Mouse (Mus musculus): ENCODE data around the gene Qk.
A peak's percentile ranks its signal among the peaks of the same experiment; 100 is the strongest.

The Qk gene

DNA sequence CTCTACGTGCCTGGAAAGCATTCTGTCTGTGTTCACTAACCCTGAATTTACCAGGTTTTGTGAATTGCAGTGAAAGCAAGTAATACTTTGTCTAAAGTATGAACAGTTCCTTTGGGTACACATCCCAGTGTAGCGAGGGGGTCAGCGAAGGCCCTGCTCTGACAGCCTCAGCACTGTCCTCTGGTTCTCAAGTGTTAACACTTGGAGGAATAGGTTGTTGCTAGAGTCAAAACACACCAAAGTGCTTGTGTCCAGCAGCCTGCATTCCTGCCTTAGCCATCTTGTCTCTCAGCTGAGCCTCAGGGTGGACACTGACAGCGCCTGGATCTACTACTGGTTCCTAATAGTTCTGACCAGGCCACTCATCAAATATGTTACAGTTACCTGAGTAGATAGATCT is 6.3 kb upstream of the Qk start:
- no peak for DNase-seq

DNA sequence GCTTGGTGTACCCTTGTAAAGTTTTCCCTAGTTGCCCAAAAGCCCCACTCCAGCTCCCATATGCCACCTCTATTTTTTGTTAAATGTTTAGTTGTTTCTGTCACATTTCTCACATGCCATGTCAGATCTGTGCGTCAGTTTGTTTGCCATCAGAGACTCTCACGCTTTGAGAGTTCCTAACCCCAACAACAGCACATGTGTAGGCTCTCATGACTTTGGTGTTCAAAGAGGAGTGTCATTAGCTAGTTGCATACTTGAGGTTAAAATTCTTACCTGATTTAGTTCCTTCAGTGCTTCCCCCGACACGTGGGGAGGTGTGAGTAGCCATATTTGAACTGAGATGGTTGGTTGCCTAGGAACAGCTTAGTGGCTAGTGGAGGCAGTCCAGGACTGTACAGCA is 2.1 kb upstream of the Qk start:
- DNase-seq, result no peak

DNA sequence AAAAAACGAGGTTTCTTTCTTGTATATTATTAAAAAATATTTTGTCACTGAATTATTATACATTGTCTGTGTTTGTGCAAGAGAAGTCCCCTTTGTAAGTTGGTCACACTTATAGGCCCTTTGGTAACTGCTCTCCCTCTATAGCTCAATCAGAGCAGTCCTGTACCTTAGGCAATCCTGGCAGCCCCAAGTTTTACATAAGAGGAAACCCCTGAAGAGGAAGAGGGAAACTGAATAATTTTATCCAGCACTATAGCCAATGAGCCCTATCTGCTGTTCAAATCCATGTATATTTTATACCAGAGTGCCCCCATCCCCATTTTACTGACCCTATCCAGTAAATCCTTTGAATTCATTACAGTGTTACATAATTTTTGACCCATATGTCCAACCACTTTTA is 1.4 kb upstream of the Qk start:
- DNase-seq, result no peak

DNA sequence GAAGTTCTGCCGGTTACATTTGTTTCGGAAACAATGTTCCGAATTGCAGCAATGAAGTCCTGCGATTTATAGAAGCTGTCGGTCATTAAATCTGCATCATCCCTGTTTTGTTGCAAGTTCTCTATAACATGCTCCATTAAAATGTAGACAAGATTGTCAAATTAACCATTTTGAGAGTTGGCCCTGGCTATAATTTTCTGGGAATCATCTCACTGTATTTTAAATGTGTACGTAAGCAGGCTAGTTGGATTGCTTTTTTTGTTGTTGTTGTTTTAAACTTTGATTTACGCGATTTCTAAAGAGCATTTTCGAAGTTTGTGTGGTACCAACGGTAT is 769 bp upstream of the Qk start:
- no peak for DNase-seq

DNA sequence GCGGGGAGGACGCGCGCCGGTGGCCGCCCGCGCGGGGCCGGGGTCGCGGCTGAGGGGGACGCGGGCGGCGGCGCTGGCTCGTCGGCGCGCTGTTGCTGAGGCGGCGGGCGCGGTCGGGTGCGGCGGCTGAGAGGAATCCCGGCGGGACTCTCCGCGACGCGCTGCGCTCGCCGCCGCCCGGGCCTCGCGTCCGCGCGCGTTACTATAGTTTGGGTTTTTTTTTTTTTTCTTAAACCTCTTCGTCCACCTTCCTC is 296 bp downstream of the Qk start:
- no peak for DNase-seq

DNA sequence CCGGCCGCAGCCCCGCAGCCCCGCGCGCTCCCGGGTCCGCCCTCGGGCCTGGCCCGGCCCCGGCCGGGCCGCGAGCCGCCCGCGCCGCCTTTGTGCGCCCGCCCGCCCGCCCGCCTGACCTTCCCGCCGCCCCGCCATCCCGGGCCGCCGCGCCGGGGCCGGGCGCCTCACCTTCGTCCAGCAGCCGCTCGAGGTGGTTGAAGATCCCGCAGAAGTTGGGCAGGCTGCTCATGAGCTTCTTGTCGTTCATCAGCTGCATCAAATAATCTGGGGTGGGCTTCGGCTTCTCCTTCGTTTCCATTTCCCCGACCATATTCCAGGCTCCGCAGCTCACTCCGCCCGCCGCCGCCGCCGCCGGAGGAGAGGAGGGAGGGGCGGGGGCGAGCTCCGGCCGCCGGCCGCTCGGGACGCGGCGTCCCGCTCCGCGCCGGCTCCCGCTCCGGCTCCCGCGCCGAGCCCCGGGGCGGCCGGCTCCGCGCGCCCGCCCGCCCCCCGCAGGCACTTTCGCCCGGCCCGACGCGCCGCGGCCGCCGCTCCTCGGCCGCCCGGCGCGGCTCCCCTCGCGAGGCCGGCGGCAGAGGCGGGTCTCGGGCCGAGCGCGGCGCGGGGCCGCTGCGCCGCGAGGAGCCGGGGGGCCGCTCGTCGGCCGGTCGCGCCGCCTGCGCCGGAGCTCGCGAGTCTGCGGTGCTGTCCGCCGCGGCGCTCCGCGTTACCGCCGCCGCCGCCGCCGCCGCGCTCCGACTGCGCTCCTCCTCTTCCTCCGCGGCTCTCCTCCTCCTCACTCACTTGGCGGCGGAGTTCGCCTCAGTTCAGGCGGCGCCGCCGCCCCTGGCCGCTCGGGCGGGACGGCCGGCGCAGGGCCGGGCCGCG is 858 bp downstream of the Qk start:
- DNase-seq, result peak; percentile 84

DNA sequence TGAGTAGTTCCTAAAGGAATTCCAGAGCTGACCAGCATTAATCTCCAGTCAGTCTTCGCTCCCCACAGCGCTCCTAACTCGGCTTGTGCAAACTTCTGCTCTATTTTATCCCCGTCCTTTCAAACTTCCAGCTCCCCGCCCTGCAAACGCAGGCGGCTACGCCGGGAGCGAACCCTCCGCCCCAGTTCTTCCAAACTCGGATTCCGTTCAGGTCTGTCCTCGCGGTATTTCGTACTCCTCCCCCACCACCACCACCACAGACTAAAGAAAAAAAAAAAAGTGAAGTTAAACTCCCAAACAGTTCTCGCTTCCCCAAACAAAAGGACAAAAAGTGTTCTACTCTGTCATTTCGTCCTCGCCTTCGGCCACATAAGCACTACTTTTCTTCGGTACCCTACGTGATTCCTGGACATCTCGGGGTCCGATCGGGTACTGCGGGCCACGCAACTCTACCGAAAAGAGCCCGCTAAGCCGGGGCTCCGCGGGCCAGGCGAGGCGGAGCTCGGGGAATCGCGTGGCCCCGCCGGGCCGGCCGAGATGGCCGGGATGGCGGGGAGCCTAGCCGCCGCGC is 1.6 kb downstream of the Qk start:
- peak; percentile 61 for DNase-seq

DNA sequence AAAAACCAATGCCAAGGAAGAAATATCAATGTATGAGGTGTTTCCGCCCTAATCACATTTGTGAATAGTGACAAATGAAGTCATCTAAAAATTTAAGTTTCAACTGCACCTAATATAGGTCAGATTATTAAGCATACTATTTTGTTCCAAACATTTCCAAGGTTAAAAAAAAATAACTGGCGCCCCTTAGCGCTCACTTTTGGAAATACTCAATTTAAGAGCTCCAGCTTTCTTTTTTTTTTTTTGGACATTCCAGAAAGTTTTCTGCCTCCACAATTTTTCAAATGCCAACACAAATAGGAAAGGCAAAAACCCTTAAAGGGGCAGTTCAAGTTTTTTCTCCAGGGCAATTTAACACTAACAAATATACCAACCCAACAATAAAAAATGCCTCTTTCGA is 2.5 kb downstream of the Qk start:
- DNase-seq, result no peak

DNA sequence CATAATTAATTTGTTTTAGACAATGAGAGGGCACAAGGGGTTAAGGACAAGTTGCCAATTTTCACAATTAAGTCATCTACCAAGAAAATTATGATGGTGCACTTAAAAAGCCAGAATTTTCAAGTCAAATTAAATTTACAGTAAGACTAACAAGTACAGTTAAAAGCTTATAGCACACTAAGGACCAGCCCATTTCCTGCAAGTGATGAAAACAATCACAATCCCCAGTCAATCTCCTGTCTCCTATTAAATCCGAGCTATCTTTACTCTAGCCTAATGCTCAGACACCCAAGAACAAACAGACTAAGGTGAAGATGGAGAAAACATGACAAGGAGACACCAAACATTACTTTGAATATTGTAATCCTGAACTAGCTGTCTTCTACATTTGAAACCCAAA is 3.2 kb downstream of the Qk start:
- DNase-seq, result no peak

DNA sequence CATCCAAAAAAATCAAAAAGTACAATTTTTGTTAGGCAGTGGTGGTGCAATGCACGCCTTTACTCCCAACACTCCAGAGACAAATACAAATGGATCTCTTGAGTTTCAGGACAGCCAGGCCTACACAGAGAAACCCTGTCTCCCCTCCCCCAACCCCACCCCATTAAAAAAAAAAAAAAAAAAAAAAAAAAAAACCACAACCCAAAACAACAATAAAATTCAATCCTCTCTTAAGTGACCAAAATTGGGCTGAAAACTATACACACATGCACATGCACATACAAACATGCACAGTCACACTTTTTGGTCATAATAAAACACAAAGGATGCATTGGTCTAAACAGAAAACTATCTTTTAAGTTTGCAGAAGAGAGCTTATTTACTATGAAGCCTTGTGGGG is 9.6 kb downstream of the Qk start:
- DNase-seq, result no peak

DNA sequence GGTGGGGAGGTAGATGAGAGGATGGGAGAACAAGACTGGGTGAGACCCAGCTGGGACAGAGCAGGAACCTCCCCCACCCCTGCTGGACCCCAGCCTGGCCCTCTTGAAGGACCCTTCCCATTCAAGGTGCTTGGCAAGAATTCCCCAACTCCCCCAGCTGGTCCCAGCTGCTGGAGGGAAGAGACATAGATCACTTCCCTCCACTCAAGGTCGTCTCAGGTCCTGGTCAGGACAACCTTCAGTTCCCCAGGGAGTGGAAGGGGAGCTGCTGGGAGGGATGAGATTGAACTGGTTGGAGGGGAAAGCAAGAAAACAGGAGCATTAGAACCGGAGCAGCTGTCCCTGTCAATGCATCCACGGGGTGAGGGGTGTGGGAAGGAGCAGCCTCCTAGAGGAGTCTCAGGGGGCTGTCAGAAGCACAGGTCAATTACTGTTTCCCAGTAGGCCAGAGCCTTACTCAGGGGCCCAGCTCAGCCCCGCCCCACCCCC is 10.5 kb downstream of the Qk start:
- DNase-seq, result no peak

DNA sequence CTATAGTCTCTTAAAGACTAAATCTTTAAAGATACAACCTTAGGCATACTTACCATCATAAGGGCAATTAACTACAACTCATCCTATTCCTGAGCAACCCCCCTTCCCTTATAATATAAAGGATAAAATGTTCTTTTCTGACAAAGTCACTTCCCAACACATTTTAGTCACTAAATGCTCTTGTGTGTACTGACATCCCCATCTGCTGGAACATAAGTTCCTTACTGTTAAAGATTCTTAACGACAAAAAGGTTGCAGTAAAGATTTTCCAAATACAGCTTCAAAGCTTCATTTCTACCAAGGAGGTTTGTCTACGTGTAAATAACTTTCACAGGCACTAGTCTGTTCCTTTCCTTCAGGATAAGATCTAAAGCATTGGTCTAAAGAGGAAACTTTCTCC is 13.2 kb downstream of the Qk start:
- no peak for DNase-seq

DNA sequence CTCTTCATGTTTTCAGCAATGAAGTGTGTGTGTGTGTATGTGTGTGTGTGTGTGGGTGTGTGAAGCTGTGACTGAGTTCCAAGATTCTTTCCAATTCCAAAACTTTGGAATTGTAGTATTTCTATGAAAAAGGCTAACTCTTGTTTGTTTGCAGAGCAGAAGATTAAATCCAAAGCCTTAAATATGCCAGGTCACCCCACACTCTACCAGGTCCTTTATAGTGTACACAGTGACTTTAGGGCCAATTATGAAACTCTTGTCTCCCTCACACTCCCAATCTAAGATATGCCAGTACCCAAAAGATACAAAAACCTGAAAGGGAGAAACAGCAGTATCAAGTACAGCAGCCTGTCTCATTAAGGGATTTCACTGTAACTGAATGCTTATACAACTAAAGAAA is 15.7 kb downstream of the Qk start:
- no peak for DNase-seq

DNA sequence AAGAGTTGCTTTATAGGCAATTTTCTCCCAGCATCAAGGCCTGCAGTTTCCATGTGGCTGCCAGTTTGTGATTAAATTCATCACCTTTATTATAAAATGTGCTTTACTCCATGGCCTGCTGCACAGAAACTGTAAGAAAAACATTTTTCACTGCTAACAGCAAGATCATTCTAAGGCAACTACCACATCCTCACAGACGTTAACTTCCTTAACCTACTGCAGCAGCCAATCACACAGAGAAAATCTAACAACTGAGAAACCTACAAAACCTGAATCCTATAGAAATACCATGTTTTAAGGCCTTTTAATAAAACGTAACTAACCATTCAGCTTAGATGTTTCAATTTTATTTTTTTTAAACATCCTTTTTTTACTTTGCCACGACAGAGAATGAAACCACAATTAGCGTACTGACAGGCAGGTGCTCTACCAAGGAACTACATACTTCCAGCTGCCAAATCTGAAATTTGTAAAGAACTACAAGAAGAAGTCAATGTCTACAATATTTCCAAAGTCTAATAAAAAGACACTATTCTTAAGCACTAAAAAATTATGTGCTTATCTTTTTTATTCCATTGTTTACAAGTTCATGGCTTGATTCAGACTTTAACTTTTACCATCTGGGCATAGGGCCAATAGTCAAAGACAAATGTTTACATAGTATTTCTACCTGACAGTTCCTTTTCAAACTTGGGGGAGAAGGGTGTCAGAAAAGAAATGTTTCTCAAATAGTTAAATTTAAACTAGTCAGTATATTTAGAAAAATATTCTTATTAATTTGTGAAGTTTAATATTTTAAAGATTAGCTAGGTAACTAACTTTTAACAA is 18.5 kb downstream of the Qk start:
- no peak for DNase-seq

DNA sequence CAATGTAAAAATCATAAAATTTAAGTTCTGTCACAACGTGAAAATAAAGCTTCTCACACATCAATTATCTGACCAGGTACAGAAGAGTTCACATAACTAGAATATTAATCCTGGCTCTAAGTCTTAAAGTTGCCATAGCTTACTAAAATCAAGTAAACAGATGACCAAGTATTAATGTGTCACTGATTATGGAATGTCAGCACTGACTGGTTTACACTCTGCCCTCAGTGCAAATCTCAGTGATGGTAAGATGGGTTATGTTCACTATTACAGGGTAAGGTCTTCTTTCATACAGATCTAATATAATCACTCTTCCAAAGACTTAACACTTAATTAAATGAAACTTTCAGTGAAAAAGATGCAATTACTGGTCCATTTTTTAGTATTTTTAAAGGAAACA is 20.3 kb downstream of the Qk start:
- DNase-seq, result no peak

DNA sequence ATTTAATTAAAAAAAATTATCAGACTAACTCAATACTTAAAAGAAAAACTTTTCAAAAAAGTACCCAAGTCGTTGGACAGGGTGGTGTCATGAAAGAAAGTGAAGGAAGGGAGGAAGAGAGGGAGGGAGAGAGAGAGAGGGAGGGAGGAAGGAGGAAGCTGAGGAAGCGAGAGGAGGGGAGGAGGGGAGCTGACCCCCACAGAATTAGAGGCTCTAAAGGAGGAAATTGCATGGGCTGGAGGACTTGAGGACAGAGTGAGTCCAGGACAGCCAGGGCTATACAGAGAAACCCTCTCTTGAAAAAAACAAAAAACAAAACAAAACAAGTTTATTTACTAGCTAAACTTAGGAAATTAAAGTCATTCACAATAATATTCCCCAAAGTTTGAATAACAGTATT is 27.1 kb downstream of the Qk start:
- DNase-seq, result no peak

DNA sequence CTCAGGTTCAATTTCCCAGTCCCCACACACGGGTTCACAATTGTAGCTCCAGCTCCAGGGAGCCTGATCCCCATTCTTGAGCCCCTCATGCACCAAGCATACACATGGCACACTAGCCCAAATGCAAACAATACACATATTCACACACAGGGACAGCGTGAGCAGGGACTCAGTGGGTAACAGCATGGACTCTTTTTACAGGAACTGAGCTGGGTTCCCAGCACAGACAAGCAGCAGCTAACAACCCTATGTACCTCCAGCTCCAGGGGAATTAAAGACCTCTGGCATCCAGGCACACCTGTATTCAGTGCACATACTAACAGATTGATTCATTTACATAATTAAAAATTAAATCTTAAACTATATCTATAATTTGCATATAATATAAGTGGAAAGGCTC is 34.9 kb downstream of the Qk start:
- no peak for DNase-seq

DNA sequence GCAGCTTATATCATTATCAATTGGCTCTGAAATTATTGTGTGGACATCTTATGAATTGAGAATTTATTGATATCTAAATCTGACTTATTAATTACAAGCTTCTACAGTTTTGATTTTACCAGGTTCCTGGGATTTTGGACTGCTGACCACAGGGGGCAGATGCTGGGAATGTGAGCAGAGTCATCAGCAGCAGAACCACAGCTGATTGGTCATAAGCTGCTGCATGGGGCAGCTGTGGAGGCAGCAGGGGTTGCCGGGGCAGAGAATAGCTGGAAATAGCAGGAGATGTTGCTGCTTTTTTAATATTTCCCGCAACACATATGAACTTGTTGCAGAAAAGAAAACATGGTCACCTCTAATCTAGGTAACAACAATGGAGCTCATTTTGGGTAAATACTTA is 40.1 kb downstream of the Qk start:
- DNase-seq, result no peak

DNA sequence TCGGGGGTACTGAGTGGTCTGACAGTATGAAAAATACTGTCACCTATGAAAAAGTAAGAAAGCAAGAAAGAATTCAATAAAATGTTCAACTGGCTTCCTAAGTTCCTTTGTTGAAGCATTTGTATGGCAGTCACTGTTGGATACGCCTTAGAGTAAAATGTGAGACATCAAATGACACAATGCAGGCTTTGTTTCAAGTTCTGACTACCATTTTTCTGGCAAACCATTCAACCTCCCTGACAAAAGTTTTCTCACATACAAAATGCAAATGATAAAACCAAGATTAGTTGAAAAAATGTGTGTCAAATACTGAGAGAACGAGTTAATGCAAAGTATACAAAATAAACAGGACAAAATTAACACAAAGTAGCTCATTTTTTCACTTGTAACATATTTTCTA is 50.1 kb downstream of the Qk start:
- no peak for DNase-seq

DNA sequence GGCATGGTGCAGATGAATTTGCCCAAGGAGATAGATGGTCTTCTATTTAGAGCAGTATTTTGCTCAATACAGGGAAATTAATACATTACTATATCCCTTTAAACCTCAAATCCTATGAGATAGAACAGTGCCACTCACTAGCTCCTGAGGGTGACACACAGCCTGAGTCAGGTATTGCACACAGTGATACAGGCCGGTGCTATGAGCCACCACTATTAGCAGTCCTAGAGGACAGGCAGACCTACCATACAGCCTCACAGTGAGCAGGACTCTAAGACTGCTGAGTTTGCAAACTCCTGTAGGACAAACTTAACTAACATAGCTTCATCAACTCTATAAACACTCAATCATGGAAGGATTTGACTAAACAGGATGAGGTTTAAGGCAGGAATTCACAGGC is 51.2 kb downstream of the Qk start:
- DNase-seq, result no peak

DNA sequence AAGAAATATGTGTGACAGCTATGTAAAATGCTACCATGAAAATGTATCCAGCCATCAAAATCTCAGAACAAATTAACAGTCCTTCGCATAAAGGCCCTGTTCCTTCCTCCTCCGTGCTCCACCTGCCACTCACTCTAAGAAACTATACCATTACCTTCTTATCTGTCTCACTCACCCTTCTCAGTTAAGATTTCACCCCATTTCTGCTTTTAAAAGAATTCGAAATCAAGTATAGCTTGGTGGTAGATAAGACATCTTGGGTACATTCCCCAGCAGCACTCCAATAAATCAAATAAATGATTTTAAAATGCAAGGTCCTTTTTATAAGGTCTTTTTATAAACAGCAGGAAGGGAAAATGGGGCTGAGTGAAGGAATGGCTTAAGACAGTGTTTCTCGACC is 53.4 kb downstream of the Qk start:
- DNase-seq, result no peak

DNA sequence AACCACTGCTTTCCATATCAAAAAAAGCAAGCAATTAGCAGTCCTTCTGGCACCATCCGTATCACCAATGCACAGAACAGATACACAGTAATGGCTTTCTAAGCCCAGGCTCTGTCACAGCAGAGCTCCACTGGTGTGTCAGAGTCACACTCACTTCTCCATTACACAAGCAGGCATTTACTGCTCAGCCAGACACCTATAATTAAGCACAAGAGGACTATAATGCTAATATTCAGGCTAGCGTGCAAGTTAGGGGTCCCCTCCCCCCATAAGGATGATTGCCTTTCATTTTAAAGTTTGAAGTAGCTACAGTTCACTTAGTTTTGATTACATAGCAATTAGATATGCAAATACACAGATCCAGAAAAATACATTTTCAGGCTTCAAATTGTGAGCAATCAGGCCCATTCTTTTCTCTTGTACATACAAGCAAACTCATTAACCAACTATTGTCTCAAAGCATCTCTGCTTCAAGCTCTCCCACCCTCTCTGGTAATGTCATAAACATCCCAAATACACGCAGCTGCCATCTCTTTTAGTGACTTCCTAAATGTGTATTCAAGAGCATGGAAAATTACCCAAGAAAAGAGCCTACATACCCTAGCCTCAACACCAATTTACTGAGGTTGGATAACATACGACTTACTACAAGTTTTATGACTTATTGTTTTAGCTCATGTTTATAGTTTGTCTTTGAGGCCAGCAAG is 68.2 kb downstream of the Qk start:
- DNase-seq, result peak; percentile 42

DNA sequence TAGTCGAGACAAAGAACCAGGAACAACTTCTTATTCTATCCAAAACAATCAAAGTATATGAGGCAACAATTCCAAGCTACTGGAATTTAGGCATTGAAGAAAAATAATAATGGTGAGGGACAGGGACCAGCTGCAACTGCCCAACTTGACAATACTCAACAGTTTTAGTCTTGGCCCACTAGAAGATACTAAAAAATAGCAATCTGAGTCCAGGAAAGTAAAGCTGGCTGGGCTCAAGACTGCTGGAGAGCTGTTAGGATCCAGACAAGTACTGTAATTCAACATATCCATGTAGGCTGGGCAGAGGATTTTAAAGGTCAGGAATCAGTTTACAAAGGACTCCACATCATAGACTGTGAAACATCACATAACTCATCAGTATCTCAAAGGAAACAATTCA is 79.6 kb downstream of the Qk start:
- DNase-seq, result no peak

DNA sequence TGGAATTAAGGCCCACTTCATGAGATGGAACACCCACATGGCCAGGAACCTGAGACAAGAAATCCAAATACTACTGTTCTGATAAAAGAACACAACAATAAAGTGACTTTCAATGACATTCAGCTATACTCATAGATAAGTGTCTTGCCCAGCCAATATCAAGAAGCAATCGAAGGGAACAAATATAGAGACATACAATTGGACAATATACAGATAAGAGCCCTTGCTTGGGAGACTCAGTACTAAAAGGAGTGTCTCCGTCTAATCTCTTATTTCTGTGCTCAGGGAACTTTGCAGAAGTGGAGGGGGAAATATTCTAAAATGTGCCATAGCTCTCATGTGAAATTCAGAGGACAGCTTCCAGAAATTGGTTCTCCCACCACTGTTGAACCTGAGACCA is 83.1 kb downstream of the Qk start:
- DNase-seq, result no peak
